Mouse (Mus musculus): ENCODE data around the gene Ptpn5. TPM values are rescaled to one million over a fixed set of nuclear protein-coding genes. Genes with fewer than 3 reads are reported as not detected.

Ptpn5 gene
- polyA plus RNA-seq, 1 experiment from 2014 or later, result 1.3 TPM

Small RNA genes within 50 kb of the gene (microRNA-seq; reads per million reads assigned to microRNA genes)
- gene Mir7056, result not detected

Other genes with a start within 250 kb of the Ptpn5 start
- 137 and 140 TPM in 2 replicates for gene Tsg101, start 213.7 kb downstream of the Ptpn5 start, polyA plus RNA-seq (2015; fragmentation: Nextera tagmentation; extraction: Ambion mirVana)
- gene Uevld, start 175.2 kb downstream of the Ptpn5 start, polyA plus RNA-seq (2015; fragmentation: Nextera tagmentation; extraction: Ambion mirVana), result 11.6 and 12.6 TPM in 2 replicates
- gene Gm9999, start 150.1 kb downstream of the Ptpn5 start, polyA plus RNA-seq (2015; fragmentation: Nextera tagmentation; extraction: Ambion mirVana), result not detected in 2 replicates
- 25.1 and 25.7 TPM in 2 replicates for gene Spty2d1, start 125.3 kb downstream of the Ptpn5 start, polyA plus RNA-seq (2015; fragmentation: Nextera tagmentation; extraction: Ambion mirVana)
- gene Tmem86a, start 83.1 kb downstream of the Ptpn5 start, polyA plus RNA-seq (2015; fragmentation: Nextera tagmentation; extraction: Ambion mirVana), result 27.9 and 29.9 TPM in 2 replicates
- not detected in 2 replicates for gene Mrgpra6, start 71.2 kb upstream of the Ptpn5 start, polyA plus RNA-seq (2015; fragmentation: Nextera tagmentation; extraction: Ambion mirVana)
- gene Mrgpra9, start 119.2 kb upstream of the Ptpn5 start, polyA plus RNA-seq (2015; fragmentation: Nextera tagmentation; extraction: Ambion mirVana), result not detected in 2 replicates
- not detected in 2 replicates for gene Mrgpra1, start 220.6 kb upstream of the Ptpn5 start, polyA plus RNA-seq (2015; fragmentation: Nextera tagmentation; extraction: Ambion mirVana)

Measured in stomach, embryonic 16.5 days (tissue).